Mouse (Mus musculus) embryonic facial prominence, embryonic 15.5 days (tissue): Measurements from ENCODE around the gene Rab2b. TPM values are rescaled to one million over a fixed set of nuclear protein-coding genes. Genes with fewer than 3 reads are reported as not detected.

Experiments
- ATAC-seq: fragments of 200-750 bp; cut with Nextera tagmentation; 2 replicates; pipeline ENCODE4 v1.8.0; 2017; ENCODE audit warnings: low read depth, moderate TSS enrichment; ENCODE audit not compliant: insufficient number of reproducible peaks, low FRiP score, low TSS enrichment
- H3K27ac ChIP-seq: fragments of 300-500 bp; sonication (generic); replicated peaks from 2 replicates; pipeline ENCODE4 v1.5.1; 2015; ENCODE audit warnings: mild to moderate bottlenecking, inconsistent platforms
- H3K27me3 ChIP-seq: fragments of 300-500 bp; sonication (generic); 2 replicates; pipeline ENCODE4 v1.6.1; 2015; ENCODE audit warnings: inconsistent platforms
- H3K36me3 ChIP-seq: fragments of 300-500 bp; sonication (generic); 2 replicates; pipeline ENCODE4 v1.6.1; 2015; ENCODE audit warnings: mild to moderate bottlenecking, inconsistent platforms
- H3K4me1 ChIP-seq: fragments of 300-500 bp; sonication (generic); 2 replicates; pipeline ENCODE4 v1.6.1; 2015; ENCODE audit warnings: inconsistent platforms
- H3K4me2 ChIP-seq: fragments of 300-500 bp; sonication (generic); replicated peaks from 2 replicates; pipeline ENCODE4 v1.6.1; 2015; ENCODE audit warnings: mild to moderate bottlenecking, inconsistent platforms
- H3K4me3 ChIP-seq: fragments of 300-500 bp; sonication (generic); replicated peaks from 2 replicates; pipeline ENCODE4 v1.5.1; 2015; ENCODE audit warnings: mild to moderate bottlenecking, inconsistent platforms
- H3K9ac ChIP-seq: fragments of 300-500 bp; sonication (generic); 2 replicates; pipeline ENCODE4 v1.6.1; 2015; ENCODE audit warnings: inconsistent platforms
- H3K9me3 ChIP-seq: fragments of 300-500 bp; sonication (generic); replicated peaks from 2 replicates; pipeline ENCODE4 v1.6.1; 2016; ENCODE audit warnings: inconsistent platforms
- WGBS: fragments of 180-500 bp; shearing (Covaris S2); methylation state at CpG from one replicate; pipeline ENCODE4 v1.1.7; 2015; 5-methylcytosine and 5-hydroxymethylcytosine counted together
- polyA plus RNA-seq: library from polyadenylated mRNA; unstranded; fragments of >200 nt; fragmentation: Nextera tagmentation; extraction: Ambion mirVana; gene quantifications from 2 replicates; pipeline ENCODE4 v1.2.1, GENCODE M21; 2015

The Rab2b gene
- 20.8 and 22.2 TPM in 2 replicates for polyA plus RNA-seq

DNA sequence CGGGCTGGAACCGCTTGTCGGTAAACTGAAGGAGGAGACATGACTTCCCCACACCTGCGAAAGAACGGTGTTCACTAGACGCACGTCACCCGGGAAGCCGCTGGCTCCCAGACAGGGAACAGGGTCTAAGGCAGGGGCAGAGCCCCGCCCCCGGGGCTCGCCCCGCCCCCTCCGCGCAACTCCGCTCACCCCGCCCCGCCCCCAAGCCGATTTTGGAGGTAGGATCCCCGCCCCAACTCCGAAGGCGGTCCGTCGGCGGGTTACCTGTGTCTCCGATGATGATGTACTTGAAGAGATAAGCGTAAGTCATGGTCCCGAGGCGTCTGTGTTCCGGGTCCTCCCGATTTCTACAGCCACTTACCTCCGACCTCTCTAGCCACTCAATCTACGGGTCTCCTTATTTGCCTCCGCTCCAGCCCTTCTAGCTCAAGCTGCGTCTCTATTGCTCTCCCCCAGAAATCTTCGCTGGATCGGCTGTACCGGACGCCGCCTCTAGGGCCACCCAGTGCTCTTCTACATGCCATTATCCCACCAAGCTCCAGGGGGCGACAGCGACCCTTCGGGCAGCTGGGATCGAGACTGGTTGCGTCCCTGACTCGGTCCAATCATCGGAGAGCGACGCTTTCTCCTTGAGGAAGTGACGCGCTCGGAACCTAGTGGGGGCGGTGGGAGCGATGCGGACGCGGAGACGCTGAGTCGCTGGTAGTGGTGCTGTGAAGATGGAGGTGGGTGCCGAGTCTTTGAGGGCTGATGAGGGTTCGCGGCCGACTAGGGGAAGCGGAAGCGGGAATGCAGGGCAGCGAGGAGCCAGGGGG lies at the start of gene Rab2b, which contains the start of gene Tox4:
Gene Rab2b (minus strand): TSS at position 614 of the 815 bp plus-strand sequence.
Gene Tox4 (plus strand): TSS at position 215 of the 815 bp plus-strand sequence.
- peak within 1 kb of the TSS; percentile 64 for H3K4me2 ChIP-seq
- no peaks in the 10 kb centered on the region for H3K9me3 ChIP-seq
- peaks cover 8% of the 10 kb centered on the region for H3K36me3 ChIP-seq
- ATAC-seq: peak; percentile 97
- H3K4me3 ChIP-seq: peak within 1 kb of the TSS; percentile 92
- H3K27me3 ChIP-seq: no peaks in the 10 kb centered on the region
- WGBS: under 1% methylated on average over 65 of the region's 66 CpGs
- H3K4me1 ChIP-seq: peaks cover 8% of the 10 kb centered on the region
- H3K9ac ChIP-seq: peak within 1 kb of the TSS; percentile 84
- peak within 1 kb of the TSS; percentile 74 for H3K27ac ChIP-seq

DNA sequence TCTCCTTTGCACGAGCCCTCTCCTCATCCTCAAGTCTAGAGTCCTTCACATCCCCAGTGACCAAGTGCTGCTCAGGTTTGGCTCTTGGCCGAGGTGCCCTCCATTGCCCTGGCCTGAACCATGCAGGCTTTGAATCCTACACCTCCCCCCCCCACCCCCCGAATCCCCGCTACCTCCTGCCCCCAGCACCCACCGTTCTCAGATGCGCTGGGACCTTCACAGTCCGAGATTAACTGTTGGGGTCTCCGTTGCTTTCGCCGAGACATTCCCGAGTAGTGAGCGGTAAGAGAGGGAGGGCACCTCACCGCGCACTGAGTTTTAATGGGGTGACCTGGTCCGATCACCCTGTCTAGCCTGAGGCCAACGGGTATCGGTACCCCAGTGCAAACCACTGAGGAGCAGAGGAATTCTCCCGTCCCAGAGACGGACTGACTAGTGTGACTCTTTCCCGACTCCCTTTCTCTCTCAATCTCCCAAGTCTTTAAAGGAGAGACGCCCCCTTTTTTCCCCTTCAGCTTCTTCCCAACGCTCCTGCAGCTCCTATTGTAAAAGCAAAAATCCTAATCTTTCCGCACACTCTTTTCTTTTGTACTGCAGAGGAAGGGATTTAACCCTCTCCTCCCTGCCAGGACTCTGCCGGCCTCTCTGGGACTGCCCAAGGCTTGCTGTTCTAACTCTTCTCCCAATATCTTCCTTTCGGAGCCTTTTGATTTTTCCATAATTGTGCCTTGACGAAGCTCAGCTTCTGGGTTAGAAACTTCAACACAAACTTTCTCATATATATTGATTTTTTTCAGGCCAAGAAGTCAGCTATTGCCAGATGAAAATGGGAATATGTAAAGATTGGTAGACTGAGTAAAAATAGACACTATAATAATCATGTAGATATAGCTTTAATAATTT lies 48.8 kb upstream of the Rab2b start, which contains the start of gene Sall2:
Gene Sall2 (minus strand): TSS at position 853 of the 903 bp plus-strand sequence.
- peak within 1 kb of the TSS; percentile 23; the same call in 1 of the 2 replicates for H3K9ac ChIP-seq
- H3K4me3 ChIP-seq: peak within 1 kb of the TSS; percentile 46
- no peaks in the 10 kb centered on the region for H3K36me3 ChIP-seq
- peaks cover 9% of the 10 kb centered on the region for H3K4me1 ChIP-seq
- ATAC-seq: peak; percentile 60; the same call in 1 of the 2 replicates
- WGBS: under 1% methylated on average over 26 of the region's 26 CpGs
- H3K27ac ChIP-seq: no peak within 1 kb of the TSS
- H3K9me3 ChIP-seq: no peaks in the 10 kb centered on the region
- H3K27me3 ChIP-seq: peaks cover 22% of the 10 kb centered on the region
- H3K4me2 ChIP-seq: peak within 1 kb of the TSS; percentile 72

DNA sequence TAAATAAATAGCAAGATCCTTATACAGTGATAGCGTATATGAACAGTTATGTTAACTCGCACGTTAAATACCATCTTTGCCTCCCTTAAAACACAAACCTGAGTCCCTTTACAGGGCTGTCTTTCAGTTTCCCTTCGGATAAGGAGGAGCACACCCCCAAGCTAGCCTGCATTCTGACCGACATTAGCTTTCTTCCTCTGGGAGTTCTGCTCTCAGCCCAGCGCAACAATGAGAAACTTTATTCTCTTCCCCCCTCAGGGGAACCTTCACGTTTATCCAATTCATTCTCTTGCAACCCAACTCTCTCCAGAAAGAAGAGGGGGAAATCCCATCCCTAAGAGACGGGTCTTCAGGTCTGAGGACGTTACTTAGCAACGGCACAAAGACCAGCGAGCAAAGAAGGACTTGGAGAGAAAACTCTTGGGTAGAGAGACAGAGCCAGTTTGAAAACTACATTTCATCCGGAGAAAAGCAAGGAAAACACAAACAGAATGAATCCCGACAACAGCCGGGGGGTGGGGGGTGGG lies 48.1 kb upstream of the Rab2b start:
- H3K4me2 ChIP-seq: peak overlapping the region; percentile 72
- 2% methylated on average over 14 of the region's 14 CpGs for WGBS
- no peaks in the 10 kb centered on the region for H3K9me3 ChIP-seq
- H3K9ac ChIP-seq: no peak overlapping the region
- H3K4me1 ChIP-seq: peaks cover 9% of the 10 kb centered on the region
- H3K27me3 ChIP-seq: peaks cover 22% of the 10 kb centered on the region
- peak overlapping the region; percentile 46 for H3K4me3 ChIP-seq
- no peak for ATAC-seq
- H3K36me3 ChIP-seq: no peaks in the 10 kb centered on the region
- no peak overlapping the region for H3K27ac ChIP-seq

DNA sequence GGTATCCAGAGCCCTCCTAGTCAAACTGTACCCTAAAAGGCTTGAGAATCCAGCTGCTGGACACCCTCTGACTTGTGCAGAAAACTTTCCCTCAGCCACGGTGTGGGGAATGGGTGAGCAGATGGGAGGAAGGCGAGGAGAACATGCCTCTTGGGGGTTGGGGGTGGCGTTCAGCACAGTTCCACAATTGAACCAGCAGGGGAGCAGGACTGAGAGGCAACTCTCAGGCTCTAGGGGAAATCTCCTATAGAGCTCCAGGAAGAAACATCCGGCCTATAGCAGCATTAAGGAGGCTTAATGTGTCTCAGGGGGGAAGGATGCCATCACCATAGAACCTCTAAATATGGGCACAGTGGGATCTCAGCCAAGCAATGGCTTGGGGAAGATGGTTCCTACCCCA lies 46.5 kb upstream of the Rab2b start:
- 8% methylated on average over 4 of the region's 4 CpGs for WGBS
- no peak overlapping the region for H3K4me3 ChIP-seq
- peaks cover 12% of the 10 kb centered on the region for H3K27me3 ChIP-seq
- ATAC-seq: no peak
- no peaks in the 10 kb centered on the region for H3K36me3 ChIP-seq
- H3K4me1 ChIP-seq: peaks cover 9% of the 10 kb centered on the region
- no peaks in the 10 kb centered on the region for H3K9me3 ChIP-seq
- H3K27ac ChIP-seq: no peak overlapping the region
- no peak overlapping the region for H3K4me2 ChIP-seq
- H3K9ac ChIP-seq: no peak overlapping the region

DNA sequence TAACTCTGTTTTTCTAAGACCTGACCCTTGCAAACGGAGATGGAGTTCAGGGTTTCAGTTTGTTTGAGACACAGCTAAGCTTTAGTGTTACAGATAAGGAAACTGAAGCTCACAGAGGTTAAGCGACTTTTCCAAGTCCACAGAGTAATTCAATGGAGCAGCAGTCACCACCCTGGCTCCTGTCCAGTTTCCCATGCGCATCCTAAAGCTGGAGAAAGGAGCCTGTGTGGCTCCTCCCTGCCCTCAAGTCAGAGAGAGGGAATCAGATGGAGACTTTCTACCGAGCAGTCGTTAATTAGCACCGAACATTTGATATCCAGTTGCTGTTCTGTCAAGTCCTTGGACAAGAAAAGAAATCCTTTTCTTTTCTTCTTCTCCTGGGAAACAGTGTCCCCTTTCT lies 40.0 kb upstream of the Rab2b start:
- Histone ChIP-seq H3K36me3 (peaks cover 4% of the 10 kb centered on the region), H3K4me2 (no peak overlapping the region), H3K9ac (no peak overlapping the region), H3K4me3 (no peak overlapping the region), H3K4me1 (peaks cover 20% of the 10 kb centered on the region), H3K9me3 (no peaks in the 10 kb centered on the region), H3K27me3 (no peaks in the 10 kb centered on the region), H3K27ac (no peak overlapping the region)
- 37% methylated on average over 6 of the region's 6 CpGs for WGBS
- ATAC-seq: no peak

DNA sequence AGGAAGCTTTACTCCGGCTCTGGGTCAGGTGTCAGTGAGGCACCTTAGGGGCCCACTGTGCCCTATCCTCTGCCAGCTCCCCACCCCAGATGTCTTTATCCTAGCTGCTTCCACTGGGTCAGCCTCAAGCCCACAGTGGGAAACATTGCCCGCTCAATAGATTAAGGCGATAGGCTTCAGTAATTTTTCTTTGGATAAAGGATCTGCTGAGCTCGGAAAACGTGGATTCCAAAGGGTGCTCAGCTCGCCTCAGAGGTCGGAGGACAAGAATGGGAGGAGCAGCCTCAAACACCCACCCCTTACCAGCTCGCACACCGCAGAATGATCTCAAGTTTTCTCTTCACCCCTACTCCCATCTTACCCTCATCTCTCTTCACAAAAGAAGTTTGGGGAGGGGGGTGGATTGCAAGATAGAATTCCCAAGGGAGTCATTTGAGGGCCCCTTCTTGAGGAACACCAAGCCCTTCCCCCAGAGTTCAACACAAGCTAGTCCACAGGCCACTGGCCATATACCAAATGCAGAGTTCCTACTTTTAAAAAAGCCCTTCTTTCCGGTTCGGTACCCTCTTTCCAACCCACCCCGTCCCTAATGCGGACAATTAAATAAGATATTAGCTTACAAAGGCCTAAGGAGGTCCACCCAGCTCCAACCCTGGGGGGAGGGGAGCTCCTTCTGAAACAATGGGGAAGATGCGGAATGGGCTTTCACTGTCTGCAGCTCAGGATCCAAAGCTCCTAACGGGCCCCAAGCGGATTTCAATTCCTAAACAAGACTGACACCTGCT lies 37.3 kb upstream of the Rab2b start:
- H3K9me3 ChIP-seq: no peaks in the 10 kb centered on the region
- peaks cover 30% of the 10 kb centered on the region for H3K4me1 ChIP-seq
- H3K4me3 ChIP-seq: peak overlapping the region; percentile 82
- peak; percentile 55; the same call in 1 of the 2 replicates for ATAC-seq
- 9% methylated on average over 16 of the region's 16 CpGs for whole genome bisulfite sequencing
- H3K27ac ChIP-seq: peak overlapping the region; percentile 84
- peaks cover 30% of the 10 kb centered on the region for H3K36me3 ChIP-seq
- H3K4me2 ChIP-seq: peak overlapping the region; percentile 72
- no peaks in the 10 kb centered on the region for H3K27me3 ChIP-seq
- H3K9ac ChIP-seq: peak overlapping the region; percentile 76; the same call in 1 of the 2 replicates

DNA sequence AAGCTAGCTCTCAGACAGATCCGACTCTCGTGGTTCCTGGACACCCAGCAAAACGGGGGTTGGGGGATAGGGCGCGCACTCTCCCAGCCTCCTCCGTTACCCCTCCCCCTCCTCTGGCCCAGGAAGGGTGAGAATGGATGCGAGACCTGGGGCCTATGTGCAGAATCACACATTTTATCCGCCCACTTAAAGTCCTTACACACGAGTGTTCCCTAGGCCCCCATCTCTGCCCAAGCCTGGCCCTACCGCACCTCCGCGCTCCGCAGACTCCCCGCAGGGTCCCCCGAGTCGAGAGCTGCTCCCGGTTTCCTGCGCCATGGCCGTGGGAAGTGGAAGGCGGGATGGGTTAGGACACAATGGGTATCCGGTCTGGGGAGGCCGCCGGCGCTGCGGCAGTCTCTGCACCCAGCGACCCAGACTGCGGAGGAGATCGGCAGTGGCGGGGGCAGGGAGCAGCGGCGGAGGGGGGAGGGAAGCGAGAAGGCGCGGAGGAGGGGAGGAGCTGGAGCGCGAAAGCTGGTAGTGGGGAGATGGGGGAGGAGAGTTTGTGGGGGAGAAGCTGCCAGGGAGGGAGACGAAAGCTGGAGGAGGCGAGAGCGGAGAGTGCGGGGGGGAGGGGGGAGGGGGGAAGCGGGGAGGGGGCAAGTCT lies 36.6 kb upstream of the Rab2b start:
- Histone ChIP-seq H3K36me3 (peaks cover 35% of the 10 kb centered on the region), H3K9me3 (no peaks in the 10 kb centered on the region), H3K4me1 (peaks cover 30% of the 10 kb centered on the region), H3K4me3 (peak overlapping the region; percentile 82), H3K27ac (peak overlapping the region; percentile 84), H3K9ac (peak overlapping the region; percentile 76), H3K27me3 (no peaks in the 10 kb centered on the region), H3K4me2 (peak overlapping the region; percentile 72)
- peak; percentile 78 for ATAC-seq
- WGBS: 1% methylated on average over 40 of the region's 41 CpGs

DNA sequence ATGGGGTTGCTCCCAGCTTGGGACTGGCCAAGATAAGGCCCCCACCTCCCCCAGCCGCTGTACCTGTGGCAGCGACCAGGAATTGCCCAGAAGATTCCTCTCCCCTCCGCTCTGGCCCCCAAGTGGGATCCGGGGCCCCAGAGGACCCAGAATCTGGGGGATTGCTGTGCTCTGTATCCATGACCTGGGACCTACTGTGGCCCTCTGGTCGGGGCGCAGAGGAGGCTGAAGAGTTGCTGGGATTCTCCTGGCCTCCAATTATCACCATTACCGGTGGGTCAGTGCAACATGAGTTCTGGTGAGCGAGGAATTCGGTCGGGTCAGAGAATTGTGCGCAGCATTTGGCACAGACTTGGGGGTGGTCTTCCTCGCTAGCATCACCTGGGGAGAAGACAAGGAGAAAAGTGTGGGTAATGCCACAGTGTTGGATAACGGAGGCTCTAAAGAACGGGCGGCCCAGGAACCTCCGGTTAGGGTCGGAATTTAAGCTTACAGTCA lies 36.0 kb upstream of the Rab2b start:
- no peaks in the 10 kb centered on the region for H3K27me3 ChIP-seq
- peaks cover 30% of the 10 kb centered on the region for H3K4me1 ChIP-seq
- peak overlapping the region; percentile 84 for H3K27ac ChIP-seq
- peaks cover 40% of the 10 kb centered on the region for H3K36me3 ChIP-seq
- 7% methylated on average over 17 of the region's 17 CpGs for WGBS
- no peaks in the 10 kb centered on the region for H3K9me3 ChIP-seq
- H3K4me3 ChIP-seq: peak overlapping the region; percentile 82
- peak overlapping the region; percentile 72 for H3K4me2 ChIP-seq
- H3K9ac ChIP-seq: peak overlapping the region; percentile 76
- ATAC-seq: no peak

DNA sequence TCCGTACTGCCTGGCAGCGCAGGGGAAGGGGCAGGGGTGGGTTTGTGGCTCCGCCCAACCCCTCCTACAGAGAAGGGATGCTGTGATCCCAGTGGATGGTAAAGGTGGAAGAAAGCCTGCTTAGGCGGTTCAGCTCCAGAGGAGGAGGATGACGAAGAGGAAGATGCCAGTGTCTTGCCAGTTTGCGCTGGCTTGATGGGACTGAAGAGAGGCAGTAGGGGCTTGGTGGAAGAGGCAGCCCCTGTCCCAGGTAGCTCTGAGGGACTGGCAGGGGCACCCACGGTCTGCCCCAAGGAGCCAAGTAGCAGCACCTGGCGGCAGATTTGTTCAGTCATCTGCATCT lies 35.4 kb upstream of the Rab2b start:
- Histone ChIP-seq H3K36me3 (peaks cover 41% of the 10 kb centered on the region), H3K9ac (no peak overlapping the region; the same call in 1 of the 2 replicates), H3K27ac (no peak overlapping the region), H3K4me2 (peak overlapping the region; percentile 72), H3K4me1 (peaks cover 30% of the 10 kb centered on the region), H3K4me3 (peak overlapping the region; percentile 82), H3K27me3 (no peaks in the 10 kb centered on the region), H3K9me3 (no peaks in the 10 kb centered on the region)
- ATAC-seq: no peak
- 54% methylated on average over 8 of the region's 8 CpGs for WGBS
